Mouse (Mus musculus) gonadal fat pad, adult 2 months (tissue): ENCODE results near the gene Il1rl2. TPM values are rescaled to one million over a fixed set of nuclear protein-coding genes. Genes with fewer than 3 reads are reported as not detected.

Experiments
- DNase-seq: peaks from one replicate; pipeline ENCODE4 v3.0.0-alpha.2; 2012; ENCODE audit warnings: low read depth
- polyA plus RNA-seq: library from polyadenylated mRNA; depleted of rRNA; stranded (reverse); fragments of >200 nt; gene quantifications from 2 replicates; pipeline ENCODE4 v1.2.3, GENCODE M21; 2012

The Il1rl2 gene
- polyA plus RNA-seq, 1 experiment = 3.4 TPM

- no peak for DNase-seq
Observed at GRCm38 (mm10) chr1:40324955-40325702, 719 bp downstream of the Il1rl2 start.

GRCm38 (mm10) chr1:40325711-40326327 lies 1.4 kb downstream of the Il1rl2 start:
- no peak for DNase-seq

DNA sequence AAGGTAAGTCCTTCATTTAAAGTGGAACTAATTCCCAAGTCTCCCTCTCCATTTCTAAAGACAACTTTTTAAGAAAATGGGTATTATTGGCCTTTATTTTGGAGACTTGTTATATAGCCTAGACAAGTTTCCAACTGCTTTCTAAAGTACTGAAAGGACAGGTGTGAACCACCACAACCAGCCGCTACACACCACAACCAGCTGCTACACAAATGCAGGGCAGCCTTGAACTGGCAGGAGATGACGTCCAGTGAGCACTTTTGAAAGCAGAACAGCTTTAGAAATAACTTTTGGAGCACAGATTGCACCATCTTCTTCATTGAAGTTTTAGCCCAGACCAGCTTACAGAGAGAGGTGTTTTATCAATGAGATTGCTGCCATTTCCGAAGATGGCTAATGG lies 3.2 kb downstream of the Il1rl2 start:
- DNase-seq = no peak

GRCm38 (mm10) chr1:40329526-40329925 lies 5.1 kb downstream of the Il1rl2 start:
- no peak for DNase-seq

- DNase-seq = no peak
Observed at GRCm38 (mm10) chr1:40330181-40330580, 5.8 kb downstream of the Il1rl2 start.

GRCm38 (mm10) chr1:40339346-40339745 lies 14.9 kb downstream of the Il1rl2 start:
- DNase-seq = no peak

DNA sequence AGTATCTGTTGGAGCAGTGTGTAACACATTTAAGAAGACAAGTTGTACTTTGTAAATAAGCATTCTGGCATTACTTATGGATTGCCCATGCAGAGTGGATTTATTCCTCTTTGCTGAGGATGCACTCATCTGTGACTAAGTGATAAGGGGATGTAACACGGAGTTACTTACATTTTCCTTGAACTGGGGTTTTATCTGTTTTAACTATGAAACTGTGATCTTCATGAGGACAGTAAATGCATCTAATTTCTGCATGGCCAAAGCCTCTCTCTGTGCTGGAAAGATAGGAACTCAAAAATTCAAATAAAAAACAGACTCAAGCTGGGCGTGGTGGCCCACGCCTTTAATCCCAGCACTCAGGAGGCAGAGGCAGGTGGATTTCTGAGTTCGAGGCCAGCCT lies 15.7 kb downstream of the Il1rl2 start:
- DNase-seq = no peak

DNA sequence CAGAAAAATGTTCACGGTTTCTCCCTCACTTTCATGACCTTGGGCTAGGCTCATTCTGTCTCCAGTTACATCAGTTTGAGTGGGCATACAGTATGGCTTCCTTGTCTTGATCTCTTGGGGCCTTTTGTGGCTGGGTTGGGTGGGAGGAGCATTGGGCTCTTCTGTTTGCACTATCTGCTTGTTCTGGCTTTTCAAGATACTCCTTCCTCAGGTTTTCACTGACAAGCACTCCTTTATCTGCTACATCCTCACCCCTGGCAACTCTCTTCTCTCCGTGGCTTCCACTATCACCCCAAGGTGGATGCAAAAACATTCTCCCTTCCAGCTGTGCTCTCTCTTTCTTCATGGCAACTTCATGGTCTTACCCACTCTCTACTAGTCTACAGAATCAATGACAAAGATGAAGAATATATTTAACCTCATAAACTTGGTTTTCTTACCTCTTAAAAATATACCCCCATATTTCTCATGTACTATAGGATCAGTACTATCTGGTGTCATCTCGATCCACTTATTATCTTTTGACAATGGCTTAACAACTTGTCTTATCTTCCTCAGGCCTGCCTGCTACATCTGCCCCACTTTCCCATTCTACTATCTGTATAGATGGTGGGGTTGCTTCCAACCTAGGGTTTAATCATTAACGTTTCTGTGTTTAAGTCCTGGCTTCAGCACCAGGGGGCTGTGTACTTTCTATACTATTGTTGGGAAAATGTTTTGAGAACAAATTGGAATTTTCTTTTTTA lies 27.9 kb downstream of the Il1rl2 start:
- no peak for DNase-seq

- no peak for DNase-seq
Observed at GRCm38 (mm10) chr1:40352904-40353286, 28.5 kb downstream of the Il1rl2 start.

- DNase-seq = no peak
Observed at GRCm38 (mm10) chr1:40354665-40355064, 30.3 kb downstream of the Il1rl2 start.

DNA sequence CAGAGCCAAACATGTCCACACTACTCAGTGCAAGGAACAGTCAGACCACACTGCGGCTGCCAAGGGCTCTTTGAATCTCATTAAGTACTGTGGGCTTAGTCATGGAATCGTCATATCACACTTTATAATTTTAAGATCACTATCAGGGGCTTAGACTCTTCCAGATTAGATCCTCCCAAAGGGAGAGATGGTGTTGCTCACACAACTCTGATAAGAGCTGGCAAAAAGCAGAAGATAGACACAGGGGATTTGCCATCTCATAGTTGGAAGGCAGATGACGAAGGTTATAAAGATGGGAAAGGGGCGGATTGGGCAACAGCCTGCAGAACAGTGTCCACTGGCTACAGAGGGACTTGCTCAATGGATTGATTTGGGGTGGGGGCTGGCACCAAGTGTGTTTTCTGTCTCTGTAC lies 31.0 kb downstream of the Il1rl2 start:
- DNase-seq = no peak

DNA sequence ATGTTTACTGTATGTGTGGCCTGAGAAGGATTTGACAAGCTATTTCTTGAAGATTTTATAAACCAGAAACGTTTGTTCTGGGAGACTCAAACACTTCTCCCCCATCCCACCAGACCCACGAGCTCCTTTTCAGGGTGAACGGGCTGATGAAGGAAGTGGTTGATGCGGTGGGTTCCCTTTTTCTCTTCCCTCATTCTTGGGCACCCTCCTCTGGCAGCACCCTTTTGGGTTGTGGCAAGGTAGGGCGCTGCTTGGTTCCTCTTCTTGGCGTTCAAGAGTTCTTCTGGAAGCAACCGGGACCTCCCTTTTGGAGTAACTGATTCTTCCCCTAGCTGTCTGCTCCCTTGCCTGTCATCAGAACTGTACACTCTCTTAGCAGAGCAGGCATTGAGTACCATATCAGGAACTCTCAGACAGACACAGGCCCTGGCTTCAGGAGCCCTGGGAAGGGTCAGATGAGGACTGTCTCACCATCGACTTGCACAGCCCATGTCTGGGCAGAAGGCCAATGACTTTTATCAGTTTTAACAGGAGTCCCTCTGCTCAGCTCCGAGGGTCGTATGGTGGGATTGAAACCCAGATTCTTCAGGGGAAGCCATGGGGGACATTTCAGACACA lies 31.6 kb downstream of the Il1rl2 start:
- no peak for DNase-seq

GRCm38 (mm10) chr1:40357921-40358320 lies 33.5 kb downstream of the Il1rl2 start:
- DNase-seq = no peak

- DNase-seq = no peak
Observed at GRCm38 (mm10) chr1:40358351-40358750, 33.9 kb downstream of the Il1rl2 start.

- DNase-seq = no peak
Observed at GRCm38 (mm10) chr1:40358771-40359181, 34.4 kb downstream of the Il1rl2 start.

- DNase-seq = no peak
Observed at GRCm38 (mm10) chr1:40359731-40360130, 35.3 kb downstream of the Il1rl2 start.

DNA sequence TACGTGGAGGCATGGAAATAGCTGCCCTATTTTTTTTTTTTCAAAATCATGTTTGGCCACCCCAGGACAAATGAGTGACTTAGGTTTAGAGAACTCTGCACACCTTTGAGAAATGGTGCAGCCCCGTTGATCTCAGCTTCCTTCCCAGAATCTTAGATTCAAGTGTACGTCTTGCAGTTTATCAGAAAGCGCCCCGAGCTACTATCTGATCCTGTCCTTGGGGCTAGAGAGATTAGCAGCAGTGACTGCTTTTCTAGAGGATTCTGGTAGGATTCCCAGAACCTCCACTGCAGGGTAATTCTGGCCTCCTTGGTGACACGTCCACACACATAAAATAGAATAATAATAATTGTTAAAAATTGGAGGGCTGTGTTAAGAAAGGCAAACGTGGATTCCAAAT lies 36.6 kb downstream of the Il1rl2 start:
- no peak for DNase-seq

DNA sequence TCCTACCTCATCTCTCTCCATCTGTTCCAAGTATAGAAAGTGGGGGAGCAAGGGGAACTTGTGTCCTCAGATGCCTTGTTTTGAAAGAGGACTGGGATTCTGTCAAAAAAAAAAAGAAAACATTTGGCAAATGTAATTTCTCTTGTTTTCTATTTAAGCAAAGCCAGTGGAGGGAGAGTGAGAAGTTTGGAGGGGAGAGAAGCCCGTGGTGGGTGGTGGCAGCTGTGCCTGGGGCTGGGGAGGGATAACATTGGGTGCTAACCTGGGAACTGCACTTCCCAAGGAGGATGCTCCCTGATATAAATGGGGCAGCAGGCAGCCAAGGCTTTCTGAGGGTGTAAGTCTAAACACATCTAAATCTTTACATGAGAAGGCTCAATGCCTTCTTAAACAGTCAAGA lies 37.2 kb downstream of the Il1rl2 start:
- DNase-seq = no peak

GRCm38 (mm10) chr1:40362784-40363183 lies 38.4 kb downstream of the Il1rl2 start:
- no peak for DNase-seq

DNA sequence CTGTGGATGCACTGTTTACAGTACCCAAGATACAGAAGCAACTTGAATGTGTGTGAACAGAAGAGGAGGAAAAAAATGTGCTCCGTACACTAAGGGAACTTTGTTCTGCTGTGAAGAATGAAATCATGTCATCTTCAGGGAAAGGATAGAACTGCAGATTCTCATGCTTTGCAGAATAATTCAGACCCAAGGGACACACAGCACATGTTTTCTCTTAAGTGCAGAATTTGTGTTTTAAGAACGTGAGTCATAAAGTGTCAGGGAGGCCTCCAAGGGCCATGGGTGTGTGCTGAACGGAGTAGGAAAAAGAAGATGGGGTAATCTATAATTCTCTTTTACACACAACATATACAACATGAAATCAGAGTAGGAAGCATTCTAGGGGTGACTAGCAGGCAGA lies 48.5 kb downstream of the Il1rl2 start:
- DNase-seq = no peak

GRCm38 (mm10) chr1:40375148-40375547 lies 50.7 kb downstream of the Il1rl2 start:
- DNase-seq = no peak

GRCm38 (mm10) chr1:40376745-40377144 lies 52.3 kb downstream of the Il1rl2 start:
- no peak for DNase-seq
